Mouse (Mus musculus): ENCODE results near the gene Rpl5. TPM values are rescaled to one million over a fixed set of nuclear protein-coding genes. Genes with fewer than 3 reads are reported as not detected.

Gene Rpl5
- polyA plus RNA-seq, 1 experiment from 2014 or later = 81.1 TPM

DNA sequence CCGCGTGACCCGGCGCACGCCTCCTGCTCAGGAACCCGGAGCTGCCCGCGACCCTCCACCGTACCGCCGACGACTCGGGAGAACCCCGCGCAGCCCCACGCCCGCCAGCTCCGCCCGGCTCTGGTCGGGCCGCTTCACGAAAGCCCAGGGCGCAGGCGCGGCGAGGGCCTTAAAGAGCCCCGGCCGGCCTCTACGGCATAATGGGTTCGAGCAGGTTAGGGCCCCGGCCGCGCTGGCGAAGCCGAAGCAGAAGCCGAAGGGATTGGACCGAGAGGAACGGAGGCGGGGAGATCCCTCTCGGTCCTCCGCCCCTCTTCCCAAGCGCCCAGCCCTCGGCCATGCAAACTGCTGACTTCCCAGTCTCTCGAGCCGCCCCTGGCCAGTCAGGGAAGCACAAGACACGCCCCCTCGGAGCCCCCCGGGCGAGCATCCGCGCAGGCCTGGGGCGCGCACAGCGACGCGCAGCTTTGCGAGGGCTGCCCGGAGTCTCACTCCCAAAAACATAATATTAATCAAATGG lies 31.3 kb upstream of the Rpl5 start:
- Histone ChIP-seq H3K4me2 (replicated peaks; ENCODE audit: low read depth, low read length) (peak overlapping the region; percentile 53), H3K4me3 (ENCODE audit: low read length) (peak overlapping the region; percentile 74), H3K9ac (replicated peaks; ENCODE audit: low read length) (peak overlapping the region; percentile 97), H3K4me1 (ENCODE audit: insufficient read depth, low read length) (peaks cover 16% of the 10 kb centered on the region), H3K27me3 (ENCODE audit: insufficient read depth, low read length) (no peaks in the 10 kb centered on the region), H3K9me3 (ENCODE audit: low read length) (no peaks in the 10 kb centered on the region), H3K36me3 (ENCODE audit: insufficient read depth, low read length) (no peaks in the 10 kb centered on the region), H3K27ac (ENCODE audit: low read length) (peak overlapping the region; percentile 95)
- peak; percentile 100 for ATAC-seq (ENCODE audit: low FRiP score, low TSS enrichment)
- under 1% methylated on average over 58 of the region's 58 CpGs for WGBS

DNA sequence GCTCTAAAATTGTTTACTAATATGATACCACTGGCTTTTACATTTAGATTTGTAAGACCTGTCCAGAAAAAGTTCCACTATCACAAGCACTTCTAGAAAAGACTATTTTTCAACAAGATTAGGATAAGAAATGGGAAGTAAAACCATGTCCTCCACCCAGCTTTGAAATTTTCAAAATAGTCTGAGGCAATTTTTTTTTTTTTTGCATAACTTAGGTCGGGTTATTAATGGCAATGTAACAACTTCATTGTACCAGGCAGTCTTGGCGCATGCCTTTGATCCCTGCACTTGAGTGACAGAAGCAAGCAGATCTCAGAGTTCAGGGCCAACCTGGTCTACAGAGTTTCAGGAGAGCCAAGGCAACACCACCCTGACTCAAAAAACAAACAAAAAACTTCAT lies 30.6 kb upstream of the Rpl5 start:
- Histone ChIP-seq H3K9ac (replicated peaks; ENCODE audit: low read length) (no peak overlapping the region), H3K4me2 (replicated peaks; ENCODE audit: low read depth, low read length) (no peak overlapping the region), H3K36me3 (ENCODE audit: insufficient read depth, low read length) (no peaks in the 10 kb centered on the region), H3K4me3 (ENCODE audit: low read length) (no peak overlapping the region), H3K4me1 (ENCODE audit: insufficient read depth, low read length) (peaks cover 16% of the 10 kb centered on the region), H3K27me3 (ENCODE audit: insufficient read depth, low read length) (no peaks in the 10 kb centered on the region), H3K27ac (ENCODE audit: low read length) (no peak overlapping the region), H3K9me3 (ENCODE audit: low read length) (no peaks in the 10 kb centered on the region)
- no peak for ATAC-seq (ENCODE audit: low FRiP score, low TSS enrichment)
- 63% methylated on average over 2 of the region's 2 CpGs for WGBS

DNA sequence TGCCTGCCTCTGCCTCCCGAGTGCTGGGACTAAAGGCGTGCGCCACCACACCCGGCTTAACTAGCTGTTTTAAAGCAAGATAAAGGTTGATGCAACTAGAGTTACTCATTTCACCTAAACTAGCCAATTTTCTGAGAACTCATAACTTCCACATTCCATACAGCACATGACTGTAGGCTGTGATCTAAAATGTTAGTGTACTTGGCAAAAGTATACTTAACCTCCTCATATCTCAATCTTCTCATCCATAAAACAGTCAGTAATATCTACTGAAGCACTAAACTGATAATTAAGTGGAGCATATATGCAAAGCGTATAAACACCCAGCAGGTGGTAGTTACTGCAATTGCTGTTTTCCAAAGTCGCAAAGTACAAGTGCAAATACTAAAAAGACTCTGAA lies 27.0 kb upstream of the Rpl5 start:
- Histone ChIP-seq H3K4me3 (ENCODE audit: low read length) (no peak overlapping the region), H3K36me3 (ENCODE audit: insufficient read depth, low read length) (no peaks in the 10 kb centered on the region), H3K27ac (ENCODE audit: low read length) (no peak overlapping the region), H3K27me3 (ENCODE audit: insufficient read depth, low read length) (no peaks in the 10 kb centered on the region), H3K9me3 (ENCODE audit: low read length) (no peaks in the 10 kb centered on the region), H3K4me2 (replicated peaks; ENCODE audit: low read depth, low read length) (no peak overlapping the region), H3K4me1 (ENCODE audit: insufficient read depth, low read length) (no peaks in the 10 kb centered on the region), H3K9ac (replicated peaks; ENCODE audit: low read length) (no peak overlapping the region)
- ATAC-seq (ENCODE audit: low FRiP score, low TSS enrichment) = no peak
- WGBS = 90% methylated on average over 6 of the region's 6 CpGs

DNA sequence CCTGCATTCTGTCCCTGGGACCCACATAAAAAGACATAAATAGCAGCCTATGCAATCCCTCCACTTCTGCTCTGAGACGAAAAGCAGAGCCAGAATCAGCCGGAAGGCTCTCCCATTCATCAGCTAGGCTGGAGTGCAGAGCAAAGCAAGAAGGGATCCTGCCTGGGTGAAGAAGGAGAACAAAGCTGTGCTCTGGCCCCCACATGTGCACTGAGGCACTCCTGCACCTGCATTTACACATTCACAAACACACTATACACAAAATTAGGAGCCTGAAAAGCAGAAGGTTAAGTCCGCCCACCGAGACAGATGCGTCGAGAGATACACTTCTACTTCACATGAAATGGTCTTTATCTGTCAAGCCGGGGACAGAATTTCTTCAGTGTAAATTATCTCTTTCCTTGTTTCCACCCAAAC lies 26.4 kb upstream of the Rpl5 start:
- no peaks in the 10 kb centered on the region for H3K4me1 ChIP-seq (ENCODE audit: insufficient read depth, low read length)

GRCm38 (mm10) chr5:107874561-107875260 lies 25.6 kb upstream of the Rpl5 start, which contains the start of gene Evi5:
Gene Evi5 (minus strand): TSS chr5:107875107.
- Histone ChIP-seq H3K9ac (replicated peaks; ENCODE audit: low read length) (no peak within 1 kb of the TSS; the same call in 1 of the 2 replicates), H3K4me1 (ENCODE audit: insufficient read depth, low read length) (no peaks in the 10 kb centered on the region), H3K27me3 (ENCODE audit: insufficient read depth, low read length) (no peaks in the 10 kb centered on the region), H3K4me2 (replicated peaks; ENCODE audit: low read depth, low read length) (no peak within 1 kb of the TSS), H3K4me3 (ENCODE audit: low read length) (no peak within 1 kb of the TSS), H3K36me3 (ENCODE audit: insufficient read depth, low read length) (no peaks in the 10 kb centered on the region), H3K9me3 (ENCODE audit: low read length) (no peaks in the 10 kb centered on the region), H3K27ac (ENCODE audit: low read length) (no peak within 1 kb of the TSS)
- WGBS = 40% methylated on average over 4 of the region's 4 CpGs
- ATAC-seq (ENCODE audit: low FRiP score, low TSS enrichment) = 0 out of 2 replicates have a peak, but pooled peaks have one; percentile 75

More for the DNA sequence above, 26.4 kb upstream of the Rpl5 start:
- no peak overlapping the region for H3K4me3 ChIP-seq (ENCODE audit: low read length)
- H3K9ac ChIP-seq (replicated peaks; ENCODE audit: low read length) = no peak overlapping the region; the same call in 1 of the 2 replicates
- H3K36me3 ChIP-seq (ENCODE audit: insufficient read depth, low read length) = no peaks in the 10 kb centered on the region
- no peaks in the 10 kb centered on the region for H3K9me3 ChIP-seq (ENCODE audit: low read length)
- no peak for ATAC-seq (ENCODE audit: low FRiP score, low TSS enrichment)
- H3K4me2 ChIP-seq (replicated peaks; ENCODE audit: low read depth, low read length) = no peak overlapping the region
- H3K27me3 ChIP-seq (ENCODE audit: insufficient read depth, low read length) = no peaks in the 10 kb centered on the region
- WGBS = 75% methylated on average over 7 of the region's 7 CpGs
- no peak overlapping the region for H3K27ac ChIP-seq (ENCODE audit: low read length)

DNA sequence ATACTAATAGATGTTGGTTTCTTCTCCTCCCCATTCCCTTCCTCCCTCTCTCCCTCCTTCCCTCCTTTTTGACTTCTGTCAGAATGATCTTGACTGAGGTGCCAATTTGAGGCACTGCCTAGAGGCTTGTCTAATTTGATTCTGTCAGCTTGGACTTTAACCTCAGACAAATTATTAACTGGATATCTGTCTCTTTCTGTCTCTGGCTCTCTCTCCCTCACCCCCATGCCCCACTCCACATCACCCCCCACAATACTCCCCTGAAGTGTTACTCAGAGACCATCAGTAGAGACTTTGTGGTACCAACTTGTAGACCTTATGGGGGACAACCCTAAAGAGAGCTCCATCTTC lies 25.1 kb upstream of the Rpl5 start:
- ATAC-seq (ENCODE audit: low FRiP score, low TSS enrichment) = 0 out of 2 replicates have a peak, but pooled peaks have one; percentile 67
- H3K9ac ChIP-seq (replicated peaks; ENCODE audit: low read length) = no peak overlapping the region
- H3K4me2 ChIP-seq (replicated peaks; ENCODE audit: low read depth, low read length) = no peak overlapping the region
- no peaks in the 10 kb centered on the region for H3K9me3 ChIP-seq (ENCODE audit: low read length)
- no peaks in the 10 kb centered on the region for H3K27me3 ChIP-seq (ENCODE audit: insufficient read depth, low read length)
- H3K36me3 ChIP-seq (ENCODE audit: insufficient read depth, low read length) = no peaks in the 10 kb centered on the region
- H3K4me1 ChIP-seq (ENCODE audit: insufficient read depth, low read length) = no peaks in the 10 kb centered on the region
- no peak overlapping the region for H3K27ac ChIP-seq (ENCODE audit: low read length)
- H3K4me3 ChIP-seq (ENCODE audit: low read length) = no peak overlapping the region

DNA sequence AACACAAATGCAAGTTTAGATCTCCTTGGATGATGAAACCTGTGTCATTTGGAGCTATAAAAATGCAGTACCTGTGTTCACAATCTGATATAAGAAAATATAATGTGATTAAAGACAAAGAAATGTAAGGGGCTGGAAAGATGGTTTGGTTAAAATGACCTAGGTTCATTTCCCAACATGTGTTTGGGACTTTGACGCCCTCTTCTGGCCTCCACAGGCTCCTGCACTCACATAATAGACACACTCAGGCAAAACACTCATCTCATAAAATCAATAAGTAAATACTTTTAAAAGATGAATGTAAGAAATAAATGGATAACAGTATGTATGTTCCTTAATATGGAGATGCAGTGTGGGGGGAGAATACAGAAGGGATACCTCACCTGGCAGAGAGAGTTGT lies 23.2 kb upstream of the Rpl5 start:
- no peak for ATAC-seq (ENCODE audit: low FRiP score, low TSS enrichment)
- WGBS = 88% methylated on average over 1 of the region's 1 CpGs
- H3K9ac ChIP-seq (replicated peaks; ENCODE audit: low read length) = no peak overlapping the region
- no peaks in the 10 kb centered on the region for H3K36me3 ChIP-seq (ENCODE audit: insufficient read depth, low read length)
- no peak overlapping the region for H3K4me2 ChIP-seq (replicated peaks; ENCODE audit: low read depth, low read length)
- no peak overlapping the region for H3K27ac ChIP-seq (ENCODE audit: low read length)
- no peaks in the 10 kb centered on the region for H3K4me1 ChIP-seq (ENCODE audit: insufficient read depth, low read length)
- no peaks in the 10 kb centered on the region for H3K9me3 ChIP-seq (ENCODE audit: low read length)
- no peak overlapping the region for H3K4me3 ChIP-seq (ENCODE audit: low read length)
- no peaks in the 10 kb centered on the region for H3K27me3 ChIP-seq (ENCODE audit: insufficient read depth, low read length)

- peak overlapping the region; percentile 46; the same call in 1 of the 2 replicates for H3K27ac ChIP-seq (ENCODE audit: low read length)
- no peaks in the 10 kb centered on the region for H3K9me3 ChIP-seq (ENCODE audit: low read length)
- no peaks in the 10 kb centered on the region for H3K36me3 ChIP-seq (ENCODE audit: insufficient read depth, low read length)
- ATAC-seq (ENCODE audit: low FRiP score, low TSS enrichment) = peak; percentile 87
- no peak overlapping the region for H3K4me3 ChIP-seq (ENCODE audit: low read length)
- no peak overlapping the region for H3K4me2 ChIP-seq (replicated peaks; ENCODE audit: low read depth, low read length)
- no peaks in the 10 kb centered on the region for H3K27me3 ChIP-seq (ENCODE audit: insufficient read depth, low read length)
- WGBS = 76% methylated on average over 5 of the region's 5 CpGs
- no peak overlapping the region for H3K9ac ChIP-seq (replicated peaks; ENCODE audit: low read length)
- H3K4me1 ChIP-seq (ENCODE audit: insufficient read depth, low read length) = no peaks in the 10 kb centered on the region
These were observed 19.6 kb upstream of the Rpl5 start for GRCm38 (mm10) chr5:107880710-107881109.

- Histone ChIP-seq H3K27me3 (ENCODE audit: insufficient read depth, low read length) (no peaks in the 10 kb centered on the region), H3K9me3 (ENCODE audit: low read length) (no peaks in the 10 kb centered on the region), H3K4me1 (ENCODE audit: insufficient read depth, low read length) (no peaks in the 10 kb centered on the region), H3K9ac (replicated peaks; ENCODE audit: low read length) (no peak overlapping the region), H3K4me2 (replicated peaks; ENCODE audit: low read depth, low read length) (no peak overlapping the region), H3K4me3 (ENCODE audit: low read length) (no peak overlapping the region), H3K36me3 (ENCODE audit: insufficient read depth, low read length) (no peaks in the 10 kb centered on the region), H3K27ac (ENCODE audit: low read length) (peak overlapping the region; percentile 73; the same call in 1 of the 2 replicates)
- 55% methylated on average over 9 of the region's 9 CpGs for WGBS
- peak; percentile 74; the same call in 1 of the 2 replicates for ATAC-seq (ENCODE audit: low FRiP score, low TSS enrichment)
These were observed 10.1 kb upstream of the Rpl5 start for GRCm38 (mm10) chr5:107889994-107890888.
